Mouse (Mus musculus) skeletal muscle tissue, adult 2 months (tissue): ENCODE data around the gene Dnah8.
A peak's percentile ranks its signal among the peaks of the same experiment; 100 is the strongest.

Source experiments
- DNase-seq: peaks from one replicate; pipeline ENCODE4 v3.0.0-alpha.2; 2012; ENCODE audit warnings: low read depth, low spot score

Dnah8 gene

GRCm38 (mm10) chr17:30662131-30662530 is 38.0 kb downstream of the Dnah8 start:
- no peak for DNase-seq

DNA sequence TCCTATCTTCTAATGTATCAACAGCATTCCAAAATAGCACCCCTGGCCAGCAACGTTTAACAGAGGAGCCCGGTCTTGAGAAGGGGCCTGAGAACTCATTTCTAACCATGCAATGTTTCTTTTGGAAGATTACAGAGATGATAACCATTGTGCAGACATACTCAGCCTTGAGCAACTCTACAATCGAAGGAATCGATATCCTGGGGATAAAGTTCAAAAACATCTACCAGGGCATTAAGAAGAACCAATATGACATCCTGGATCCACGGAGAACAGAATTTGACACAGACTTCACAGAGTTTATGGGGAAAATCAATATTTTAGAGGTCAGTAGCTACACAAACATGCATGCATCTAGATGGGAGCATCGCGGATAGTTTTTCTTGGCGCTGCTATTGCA is 39.0 kb downstream of the Dnah8 start:
- no peak for DNase-seq

- no peak for DNase-seq
Observed at GRCm38 (mm10) chr17:30664856-30665255, 40.7 kb downstream of the Dnah8 start.

DNA sequence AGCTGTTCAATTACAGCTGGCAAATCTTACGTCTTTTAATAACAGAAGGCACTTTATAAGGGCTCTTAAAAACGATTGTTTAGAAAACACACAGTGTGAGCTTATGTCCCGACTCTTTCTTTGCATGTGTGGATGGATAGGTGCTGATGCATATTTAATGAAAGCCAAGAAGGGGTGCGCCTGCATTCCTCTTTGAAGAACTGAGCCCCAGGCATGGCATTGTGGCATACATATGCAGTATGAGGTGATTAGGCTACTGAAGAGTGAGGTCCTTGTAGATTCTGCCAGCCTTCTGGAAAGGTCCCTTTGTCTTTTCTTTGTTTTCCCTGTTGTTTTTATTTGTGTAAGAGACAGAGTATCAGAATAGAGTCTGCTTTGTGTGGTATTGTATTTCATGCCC is 48.4 kb downstream of the Dnah8 start:
- no peak for DNase-seq

DNA sequence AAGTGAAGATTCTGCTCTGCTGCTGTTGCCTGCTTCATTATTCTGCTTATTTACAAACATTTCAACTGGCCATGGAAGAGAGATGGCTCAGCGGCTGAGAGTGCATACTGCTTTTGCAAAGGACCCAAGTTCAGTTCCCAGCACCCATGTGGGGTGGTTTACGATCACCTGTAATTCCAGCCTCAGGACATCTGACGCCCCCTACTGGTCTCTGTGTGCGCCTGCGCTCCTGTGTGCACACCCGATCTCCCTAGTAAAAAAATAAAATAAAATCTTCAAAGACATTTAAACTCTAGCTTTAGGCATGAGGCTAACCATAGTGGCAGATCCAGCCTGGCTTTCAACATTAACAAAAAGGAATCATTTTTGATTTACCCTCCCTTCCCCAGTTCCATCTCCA is 48.9 kb downstream of the Dnah8 start:
- no peak for DNase-seq

GRCm38 (mm10) chr17:30675021-30675740 is 51.0 kb downstream of the Dnah8 start:
- no peak for DNase-seq

- DNase-seq = no peak
Observed at GRCm38 (mm10) chr17:30678523-30678922, 54.4 kb downstream of the Dnah8 start.

GRCm38 (mm10) chr17:30679612-30680011 is 55.5 kb downstream of the Dnah8 start:
- DNase-seq = no peak

GRCm38 (mm10) chr17:30681604-30682003 is 57.5 kb downstream of the Dnah8 start:
- DNase-seq = no peak

DNA sequence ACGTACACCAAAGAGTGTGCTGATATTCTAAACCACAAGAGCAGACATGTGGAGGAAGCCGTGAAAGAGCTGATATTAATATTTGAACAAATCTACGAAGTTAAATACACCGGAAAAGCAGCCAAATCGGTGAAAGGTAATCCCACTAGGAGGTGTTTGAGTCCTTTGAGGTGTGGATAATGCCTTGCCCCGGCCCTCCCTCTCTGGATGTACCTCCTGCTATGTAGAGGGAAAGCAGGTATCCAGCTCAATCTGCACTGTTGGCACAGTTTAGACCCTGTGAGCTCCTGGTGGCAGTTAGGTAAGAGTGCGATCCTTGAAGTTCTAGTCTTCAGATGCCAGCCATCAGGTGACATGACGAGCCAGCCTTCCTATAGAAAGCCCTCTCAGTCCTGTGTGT is 66.0 kb downstream of the Dnah8 start:
- no peak for DNase-seq

GRCm38 (mm10) chr17:30691481-30691880 is 67.3 kb downstream of the Dnah8 start:
- no peak for DNase-seq

DNA sequence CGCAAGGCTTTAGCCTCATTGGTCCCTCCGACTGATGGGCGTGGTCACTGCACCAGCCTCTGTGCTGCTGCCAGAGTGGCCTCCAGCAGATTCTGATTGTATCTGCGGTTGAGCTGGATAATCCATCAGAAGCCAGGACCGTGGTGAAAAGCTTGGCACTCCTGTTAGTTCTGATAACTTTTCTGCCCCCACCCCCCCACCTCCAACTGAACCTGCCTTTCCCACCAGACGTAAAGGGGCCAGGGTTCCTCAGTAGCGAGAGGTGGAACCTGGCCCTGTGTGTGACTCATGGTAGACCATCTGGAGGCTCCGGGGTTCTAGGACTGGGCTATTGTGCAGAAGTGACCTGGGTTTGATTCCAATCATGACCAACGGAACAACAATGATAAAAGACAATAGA is 70.1 kb downstream of the Dnah8 start:
- no peak for DNase-seq

- DNase-seq = no peak
Observed at GRCm38 (mm10) chr17:30714732-30715131, 90.6 kb downstream of the Dnah8 start.

- DNase-seq = no peak
Observed at GRCm38 (mm10) chr17:30718197-30718596, 94.0 kb downstream of the Dnah8 start.

- DNase-seq = no peak
Observed at GRCm38 (mm10) chr17:30719031-30719430, 94.9 kb downstream of the Dnah8 start.

GRCm38 (mm10) chr17:30727788-30728187 is 103.6 kb downstream of the Dnah8 start:
- no peak for DNase-seq

GRCm38 (mm10) chr17:30732736-30733135 is 108.6 kb downstream of the Dnah8 start:
- no peak for DNase-seq

GRCm38 (mm10) chr17:30734770-30735169 is 110.6 kb downstream of the Dnah8 start:
- DNase-seq = no peak

DNA sequence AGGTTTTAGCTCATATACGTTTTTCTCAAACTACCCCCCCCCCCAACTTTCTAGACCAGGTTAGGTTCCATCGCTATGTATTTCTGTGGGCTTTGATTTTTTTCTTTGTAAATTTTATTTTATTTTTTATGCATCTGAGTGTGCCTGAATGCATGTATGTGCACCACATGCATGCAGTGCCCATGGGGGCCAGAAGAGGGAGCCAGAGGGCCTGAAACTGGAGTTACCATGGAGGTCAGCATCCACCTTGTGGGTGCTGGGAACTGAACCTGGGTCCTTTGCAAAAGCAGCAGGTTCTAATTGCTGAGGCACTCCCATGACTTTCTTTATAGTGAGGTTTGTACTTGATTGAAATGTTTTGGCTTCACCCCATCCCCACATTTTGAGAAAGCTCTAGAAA is 111.3 kb downstream of the Dnah8 start:
- no peak for DNase-seq

- no peak for DNase-seq
Observed at GRCm38 (mm10) chr17:30737797-30738196, 113.6 kb downstream of the Dnah8 start.

DNA sequence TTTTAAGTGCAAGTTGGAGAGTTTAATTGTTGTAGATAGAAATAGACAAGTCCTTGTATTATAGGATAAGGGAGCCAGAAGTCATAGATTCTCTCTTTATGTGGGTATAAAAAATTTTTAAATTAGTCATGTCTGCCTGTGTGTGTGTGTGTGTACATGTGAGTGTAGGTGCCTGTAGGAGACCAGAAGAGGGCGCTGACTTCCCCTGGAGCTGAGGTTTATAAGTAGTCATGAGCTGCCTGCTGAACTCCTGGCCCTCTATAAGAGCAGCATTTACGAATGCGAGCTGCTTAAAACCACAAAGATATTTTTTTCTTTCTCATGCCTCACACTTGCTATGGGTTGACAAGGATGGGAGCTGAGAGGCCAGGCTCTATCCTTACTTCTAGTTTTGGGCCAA is 115.6 kb downstream of the Dnah8 start:
- DNase-seq = no peak

GRCm38 (mm10) chr17:30743947-30744346 is 119.8 kb downstream of the Dnah8 start:
- DNase-seq = no peak

- DNase-seq = peak; percentile 1
Observed at GRCm38 (mm10) chr17:30746056-30747024, 122.2 kb downstream of the Dnah8 start.
